Comparison of ENCODE assay signal across 8 mouse cellular contexts in genomic region chr5:30887858-30888336, GRCm38 (mm10). TPM values are rescaled to one million over a fixed set of nuclear protein-coding genes. Genes with fewer than 3 reads are reported as not detected.
DNase-seq lines count a peak whose midpoint lies in the region; ATAC-seq and TF ChIP-seq lines count a peak whose summit lies in the region.

No protein-coding gene starts in this region.

- no peak for TF ChIP-seq RAD21 in MEL (IDR thresholded peaks at IDR 0.05; ENCODE audit: low read depth, low read length)

- H3K4me3 ChIP-seq in MEL (ENCODE audit: control insufficient read depth in 1 of 2, insufficient read depth in 1 of 2, low read depth in 2 of 2, low read length in 2 of 2), result peak overlapping the region; percentile 50 to 72
- peak overlapping the region; percentile 89 for H3K4me3 ChIP-seq in cerebellum, adult 2 months (replicated peaks; ENCODE audit: insufficient read depth, low read depth, low read length)
- H3K4me3 ChIP-seq in forebrain, postnatal 0 days (ENCODE audit: low read depth, low read length), result peak overlapping the region; percentile 85
- peak overlapping the region; percentile 91 for H3K4me3 ChIP-seq in lung, embryonic 15.5 days

- TF ChIP-seq CTCF in MEL (IDR thresholded peaks at IDR 0.05 in 2 of 3, conservative IDR thresholded peaks at IDR 0.05 in 1 of 3; ENCODE audit: control insufficient read depth in 1 of 3, insufficient read depth in 1 of 3, low read depth in 2 of 3, low read length in 3 of 3, poor library complexity in 1 of 3, severe bottlenecking in 1 of 3), result no peak
- TF ChIP-seq CTCF in cerebellum, adult 2 months (IDR thresholded peaks at IDR 0.05; ENCODE audit: borderline replicate concordance, insufficient read depth, low read depth, low read length), result no peak
- no peak for TF ChIP-seq CTCF in forebrain, postnatal 0 days (IDR thresholded peaks at IDR 0.05; ENCODE audit: low read depth)

- peak overlapping the region; percentile 85 for H3K4me2 ChIP-seq in forebrain, postnatal 0 days (ENCODE audit: low read depth)
- peak overlapping the region; percentile 87 for H3K4me2 ChIP-seq in lung, embryonic 15.5 days

- H3K4me1 ChIP-seq in MEL (ENCODE audit: control insufficient read depth in 1 of 2, insufficient read depth in 2 of 2, low read length in 2 of 2), result peaks cover 0 to 10% of the 10 kb centered on the region in 2 experiments; a peak in 2 of 4 replicates
- no peaks in the 10 kb centered on the region for H3K4me1 ChIP-seq in cerebellum, adult 2 months (ENCODE audit: control insufficient read depth, insufficient read depth, low read length)
- peaks cover 9% of the 10 kb centered on the region for H3K4me1 ChIP-seq in forebrain, postnatal 0 days (ENCODE audit: insufficient read depth)
- H3K4me1 ChIP-seq in lung, embryonic 15.5 days, result peaks cover 22% of the 10 kb centered on the region

- H3K9me3 ChIP-seq in MEL (replicated peaks; ENCODE audit: insufficient read depth, low read length), result no peaks in the 10 kb centered on the region
- H3K9me3 ChIP-seq in forebrain, postnatal 0 days (ENCODE audit: low read length), result no peaks in the 10 kb centered on the region
- H3K9me3 ChIP-seq in lung, embryonic 15.5 days, result no peaks in the 10 kb centered on the region

- no peaks in the 10 kb centered on the region for H3K27me3 ChIP-seq in MEL (ENCODE audit: control insufficient read depth in 1 of 2, insufficient read depth in 2 of 2, low read length in 2 of 2)
- no peaks in the 10 kb centered on the region for H3K27me3 ChIP-seq in cerebellum, adult 2 months (ENCODE audit: control insufficient read depth, insufficient read depth, low read length)
- no peaks in the 10 kb centered on the region for H3K27me3 ChIP-seq in forebrain, postnatal 0 days (ENCODE audit: insufficient read depth, low read length)
- no peaks in the 10 kb centered on the region for H3K27me3 ChIP-seq in lung, embryonic 15.5 days

- ATAC-seq in forebrain, postnatal 0 days, result peak; percentile 79
- ATAC-seq in lung, embryonic 15.5 days (ENCODE audit: borderline replicate concordance, extremely low read depth, low FRiP score, low TSS enrichment), result peak; percentile 88

- H3K79me2 ChIP-seq in MEL (ENCODE audit: control insufficient read depth, insufficient read depth, low read length, poor library complexity), result peaks cover 5% of the 10 kb centered on the region; the same call in 1 of the 2 replicates

- no peak for TF ChIP-seq POLR2A in MEL (IDR thresholded peaks at IDR 0.05; ENCODE audit: control insufficient read depth in 1 of 2, insufficient read depth in 1 of 2, low read depth in 1 of 2, low read length in 2 of 2, poor library complexity in 1 of 2)
- peak; percentile 7; the same call in 1 of the 2 replicates for TF ChIP-seq POLR2A in cerebellum, adult 2 months (IDR thresholded peaks at IDR 0.05; ENCODE audit: borderline replicate concordance, insufficient read depth, low read length)

- peak; percentile 99 for DNase-seq in MEL (ENCODE audit: low read depth, low spot score)
- peak; percentile 91 to 94 for DNase-seq in cerebellum, adult 2 months
- peak; percentile 99 for DNase-seq in forebrain, postnatal 0 days
- peak; percentile 95 for DNase-seq in heart, postnatal 4 days
- peak; percentile 90 to 97 for DNase-seq in layer of hippocampus, adult 8-10 months (ENCODE audit: low spot score in 2 of 2)
- peak; percentile 85 for DNase-seq in ovary, adult 18-20 months (ENCODE audit: low spot score)
- DNase-seq in thymus, postnatal 10 days (ENCODE audit: low spot score in 2 of 2), result peak; percentile 82 to 91

- H3K36me3 ChIP-seq in MEL (ENCODE audit: control insufficient read depth in 1 of 2, insufficient read depth in 2 of 2, low read length in 2 of 2), result peaks cover 0 to 12% of the 10 kb centered on the region in 2 experiments; a peak in 1 of 4 replicates
- peaks cover 22% of the 10 kb centered on the region for H3K36me3 ChIP-seq in forebrain, postnatal 0 days (ENCODE audit: insufficient read depth)
- peaks cover 17% of the 10 kb centered on the region for H3K36me3 ChIP-seq in lung, embryonic 15.5 days

- under 1% methylated on average over 28 of the region's 28 CpGs for WGBS in cerebellum, adult 2 months
- WGBS in forebrain, postnatal 0 days, result 2% methylated on average over 28 of the region's 28 CpGs
- WGBS in lung, embryonic 15.5 days, result under 1% methylated on average over 28 of the region's 28 CpGs

- peak overlapping the region; percentile 69 for H3K27ac ChIP-seq in MEL (ENCODE audit: control insufficient read depth, low read depth, low read length)
- peak overlapping the region; percentile 69 for H3K27ac ChIP-seq in cerebellum, adult 2 months (ENCODE audit: insufficient read depth, low read length)
- peak overlapping the region; percentile 98 for H3K27ac ChIP-seq in forebrain, postnatal 0 days (ENCODE audit: low read depth, low read length)
- H3K27ac ChIP-seq in lung, embryonic 15.5 days, result peak overlapping the region; percentile 98

- peak overlapping the region; percentile 66 for H3K9ac ChIP-seq in MEL (ENCODE audit: control insufficient read depth, low read depth, low read length, poor library complexity, severe bottlenecking)
- peak overlapping the region; percentile 90 for H3K9ac ChIP-seq in forebrain, postnatal 0 days
- peak overlapping the region; percentile 70 for H3K9ac ChIP-seq in lung, embryonic 15.5 days

- TF ChIP-seq EP300 in MEL (IDR thresholded peaks at IDR 0.05; ENCODE audit: low read depth in 1 of 2, low read length in 2 of 2), result no peak

TF ChIP-seq in MEL, 35 proteins besides CTCF, POLR2A, EP300 and RAD21 (continues in another document):
- no peak for TF ChIP-seq MEF2A (IDR thresholded peaks at IDR 0.05; ENCODE audit: extremely low read depth, insufficient replicate concordance, low read depth, low read length, poor library complexity, severe bottlenecking)
- TF ChIP-seq NRF1 (IDR thresholded peaks at IDR 0.05; ENCODE audit: insufficient read depth, low read depth, low read length, poor library complexity, severe bottlenecking), result peak; percentile 28; the same call in 1 of the 2 replicates
- no peak for TF ChIP-seq ETS1 (IDR thresholded peaks at IDR 0.05; ENCODE audit: low read depth, low read length)
- TF ChIP-seq TCF12 (IDR thresholded peaks at IDR 0.05; ENCODE audit: low read depth, low read length), result no peak
- TF ChIP-seq POLR2AphosphoS2 (IDR thresholded peaks at IDR 0.05; ENCODE audit: low read length), result no peak

RNA-seq across cellular contexts. Expression of gene Agbl5, which starts 0.6 kb away (rescaled TPM):
- total RNA-seq in MEL (2012; rRNA removed), result 10.6 and 12.8 TPM in 2 replicates
- polyA plus RNA-seq in MEL (2012; ENCODE audit: insufficient read depth in 1 of 2, insufficient read length in 2 of 2, low read depth in 1 of 2, low replicate concordance in 2 of 2, missing spikeins in 1 of 2), result 10 to 100 TPM in 1 of 2 experiments, not detected in 1; 45.0 TPM
- polyA plus RNA-seq in cerebellum, adult 2 months (2012; rRNA removed), result 15.1 TPM in 2 replicates
- 36.6 and 52.2 TPM in 2 replicates for total RNA-seq in forebrain, postnatal 0 days (2014; rRNA removed)
- 15.3 and 21.5 TPM in 2 replicates for polyA plus RNA-seq in forebrain, postnatal 0 days (2015; fragmentation: Nextera tagmentation; extraction: Ambion mirVana)
- 10 to 100 TPM; 11.8 to 12.7 TPM for total RNA-seq in heart, postnatal 4 days (2021)
- total RNA-seq in layer of hippocampus, adult 8-10 months (2022), result 10 to 100 TPM; 14.4 to 19.3 (median 16.2) TPM
- 20.4 and 21.0 TPM in 2 replicates for polyA plus RNA-seq in lung, embryonic 15.5 days (2015; fragmentation: Nextera tagmentation; extraction: Ambion mirVana)

RNA-seq across cellular contexts. Expression of gene Ost4, which starts 19.7 kb away (rescaled TPM):
- total RNA-seq in MEL (2012; rRNA removed), result 296 and 321 TPM in 2 replicates
- 100 to 1,000 TPM; 220 to 478 TPM for polyA plus RNA-seq in MEL (2012; ENCODE audit: insufficient read depth in 1 of 2, insufficient read length in 2 of 2, low read depth in 1 of 2, low replicate concordance in 2 of 2, missing spikeins in 1 of 2)
- polyA plus RNA-seq in cerebellum, adult 2 months (2012; rRNA removed), result 174 and 187 TPM in 2 replicates
- 116 and 130 TPM in 2 replicates for total RNA-seq in forebrain, postnatal 0 days (2014; rRNA removed)
- 190 and 236 TPM in 2 replicates for polyA plus RNA-seq in forebrain, postnatal 0 days (2015; fragmentation: Nextera tagmentation; extraction: Ambion mirVana)
- 100 to 1,000 TPM; 170 TPM for total RNA-seq in heart, postnatal 4 days (2021)
- total RNA-seq in layer of hippocampus, adult 8-10 months (2022), result 100 to 1,000 TPM in 1 of 4 experiments, 10 to 100 TPM in 3; 78.4 to 104 (median 90.6) TPM
- polyA plus RNA-seq in lung, embryonic 15.5 days (2015; fragmentation: Nextera tagmentation; extraction: Ambion mirVana), result 421 and 449 TPM in 2 replicates

RNA-seq across cellular contexts. Expression of gene Tmem214, which starts 20.1 kb away (rescaled TPM):
- 41.3 and 50.5 TPM in 2 replicates for total RNA-seq in MEL (2012; rRNA removed)
- polyA plus RNA-seq in MEL (2012; ENCODE audit: insufficient read depth in 1 of 2, insufficient read length in 2 of 2, low read depth in 1 of 2, low replicate concordance in 2 of 2, missing spikeins in 1 of 2), result 100 to 1,000 TPM; 101 to 170 TPM
- polyA plus RNA-seq in cerebellum, adult 2 months (2012; rRNA removed), result 64.6 and 67.2 TPM in 2 replicates
- 51.2 and 61.4 TPM in 2 replicates for total RNA-seq in forebrain, postnatal 0 days (2014; rRNA removed)
- 41.7 and 49.2 TPM in 2 replicates for polyA plus RNA-seq in forebrain, postnatal 0 days (2015; fragmentation: Nextera tagmentation; extraction: Ambion mirVana)
- 10 to 100 TPM; 44.4 to 50.0 TPM for total RNA-seq in heart, postnatal 4 days (2021)
- 10 to 100 TPM; 54.0 to 81.0 (median 67.7) TPM for total RNA-seq in layer of hippocampus, adult 8-10 months (2022)
- 78.4 and 79.8 TPM in 2 replicates for polyA plus RNA-seq in lung, embryonic 15.5 days (2015; fragmentation: Nextera tagmentation; extraction: Ambion mirVana)

RNA-seq across cellular contexts. Expression of gene Emilin1, which starts 25.3 kb away (rescaled TPM):
- 1.3 and 1.5 TPM in 2 replicates for total RNA-seq in MEL (2012; rRNA removed)
- 1 to 10 TPM in 1 of 2 experiments, not detected in 1; 2.0 TPM for polyA plus RNA-seq in MEL (2012; ENCODE audit: insufficient read depth in 1 of 2, insufficient read length in 2 of 2, low read depth in 1 of 2, low replicate concordance in 2 of 2, missing spikeins in 1 of 2)
- 1.7 and 2.6 TPM in 2 replicates for polyA plus RNA-seq in cerebellum, adult 2 months (2012; rRNA removed)
- total RNA-seq in forebrain, postnatal 0 days (2014; rRNA removed), result 10.0 and 11.3 TPM in 2 replicates
- polyA plus RNA-seq in forebrain, postnatal 0 days (2015; fragmentation: Nextera tagmentation; extraction: Ambion mirVana), result 9.6 and 10.0 TPM in 2 replicates
- total RNA-seq in heart, postnatal 4 days (2021), result 10 to 100 TPM; 83.4 to 93.2 TPM
- total RNA-seq in layer of hippocampus, adult 8-10 months (2022), result 1 to 10 TPM; 2.1 to 3.1 (median 2.6) TPM
- polyA plus RNA-seq in lung, embryonic 15.5 days (2015; fragmentation: Nextera tagmentation; extraction: Ambion mirVana), result 228 and 233 TPM in 2 replicates

RNA-seq across cellular contexts. Expression of gene Khk, which starts 33.3 kb away (rescaled TPM):
- total RNA-seq in MEL (2012; rRNA removed), result 268 and 308 TPM in 2 replicates
- polyA plus RNA-seq in MEL (2012; ENCODE audit: insufficient read depth in 1 of 2, insufficient read length in 2 of 2, low read depth in 1 of 2, low replicate concordance in 2 of 2, missing spikeins in 1 of 2), result 100 to 1,000 TPM in 1 of 2 experiments, not detected in 1; 461 TPM
- 34.1 and 34.2 TPM in 2 replicates for polyA plus RNA-seq in cerebellum, adult 2 months (2012; rRNA removed)
- 4.5 and 5.3 TPM in 2 replicates for total RNA-seq in forebrain, postnatal 0 days (2014; rRNA removed)
- 11.7 and 13.2 TPM in 2 replicates for polyA plus RNA-seq in forebrain, postnatal 0 days (2015; fragmentation: Nextera tagmentation; extraction: Ambion mirVana)
- total RNA-seq in heart, postnatal 4 days (2021), result 1 to 10 TPM; 6.4 to 9.2 TPM
- total RNA-seq in layer of hippocampus, adult 8-10 months (2022), result 10 to 100 TPM; 13.2 to 23.8 (median 16.8) TPM
- 11.8 and 14.6 TPM in 2 replicates for polyA plus RNA-seq in lung, embryonic 15.5 days (2015; fragmentation: Nextera tagmentation; extraction: Ambion mirVana)

Comparison
In these comparisons a context has a peak if more than half of its experiments do, and no peak if none do; other contexts are left out.
1. Peak in every context shown above with its lines: DNase-seq, ATAC-seq, H3K4me3 ChIP-seq and H3K27ac ChIP-seq.